Mouse (Mus musculus) heart, embryonic 10.5 days (tissue): Measurements from ENCODE around the gene Ddx43. TPM values are rescaled to one million over a fixed set of nuclear protein-coding genes. Genes with fewer than 3 reads are reported as not detected.
A peak's percentile ranks its signal among the peaks of the same experiment; 100 is the strongest.
"Not testable (repeated sequence)": the region's sequence is repeated elsewhere in the genome, so short reads cannot be mapped to it uniquely, and the experiment has no call there.

Experiments used
- DNase-seq: peaks from one replicate; pipeline ENCODE4 v3.0.0-alpha.2; 2017; ENCODE audit warnings: low spot score
- H3K27ac ChIP-seq: fragments of 300-500 bp; sonication (generic); 2 replicates; pipeline ENCODE4 v1.5.1; 2016; ENCODE audit warnings: mild to moderate bottlenecking
- H3K27me3 ChIP-seq: fragments of 300-500 bp; sonication (generic); 2 replicates; pipeline ENCODE4 v1.6.1; 2016; ENCODE audit warnings: mild to moderate bottlenecking; ENCODE audit not compliant: poor library complexity, insufficient read depth, severe bottlenecking
- H3K36me3 ChIP-seq: fragments of 300-500 bp; sonication (generic); 2 replicates; pipeline ENCODE4 v1.6.1; 2016; ENCODE audit warnings: mild to moderate bottlenecking, moderate library complexity
- H3K4me1 ChIP-seq: fragments of 300-500 bp; sonication (generic); 2 replicates; pipeline ENCODE4 v1.6.1; 2016; ENCODE audit warnings: mild to moderate bottlenecking
- H3K4me3 ChIP-seq: fragments of 300-500 bp; sonication (generic); 2 replicates; pipeline ENCODE4 v1.5.1; 2016; ENCODE audit warnings: mild to moderate bottlenecking, moderate library complexity
- H3K9me3 ChIP-seq: fragments of 300-500 bp; sonication (generic); 2 replicates; pipeline ENCODE4 v1.6.1; 2016; ENCODE audit warnings: mild to moderate bottlenecking, moderate library complexity
- WGBS: fragments of 180-500 bp; shearing (Covaris S2); methylation state at CpG from one replicate; pipeline ENCODE4 v1.1.7; 2016; 5-methylcytosine and 5-hydroxymethylcytosine counted together
- polyA plus RNA-seq: library from polyadenylated mRNA; unstranded; fragments of >200 nt; fragmentation: Nextera tagmentation; extraction: Ambion mirVana; gene quantifications from 2 replicates; pipeline ENCODE4 v1.2.1, GENCODE M21; 2016

The Ddx43 gene
- polyA plus RNA-seq = 0.24 and 0.25 TPM in 2 replicates

- peak; percentile 82 for DNase-seq
- WGBS = 3% methylated on average over 92 of the region's 93 CpGs
- Histone ChIP-seq H3K27me3 (peaks cover 63% of the 10 kb centered on the region), H3K36me3 (no peaks in the 10 kb centered on the region), H3K4me1 (peaks cover 7% of the 10 kb centered on the region), H3K9me3 (no peaks in the 10 kb centered on the region), H3K4me3 (peak within 1 kb of the TSS; percentile 59), H3K27ac (peak within 1 kb of the TSS; percentile 76)
Observed at GRCm38 (mm10) chr9:78395630-78396351, at the start of gene Ddx43. Ddx43 (plus strand) TSS chr9:78395777.

GRCm38 (mm10) chr9:78347004-78347403 is 48.6 kb upstream of the Ddx43 start:
- H3K36me3 ChIP-seq = no peaks in the 10 kb centered on the region
- no peaks in the 10 kb centered on the region for H3K4me1 ChIP-seq
- WGBS = 71% methylated on average over 3 of the region's 3 CpGs
- no peak for DNase-seq
- no peak overlapping the region for H3K4me3 ChIP-seq
- no peak overlapping the region for H3K27ac ChIP-seq
- H3K9me3 ChIP-seq = no peaks in the 10 kb centered on the region
- H3K27me3 ChIP-seq = no peaks in the 10 kb centered on the region

DNA sequence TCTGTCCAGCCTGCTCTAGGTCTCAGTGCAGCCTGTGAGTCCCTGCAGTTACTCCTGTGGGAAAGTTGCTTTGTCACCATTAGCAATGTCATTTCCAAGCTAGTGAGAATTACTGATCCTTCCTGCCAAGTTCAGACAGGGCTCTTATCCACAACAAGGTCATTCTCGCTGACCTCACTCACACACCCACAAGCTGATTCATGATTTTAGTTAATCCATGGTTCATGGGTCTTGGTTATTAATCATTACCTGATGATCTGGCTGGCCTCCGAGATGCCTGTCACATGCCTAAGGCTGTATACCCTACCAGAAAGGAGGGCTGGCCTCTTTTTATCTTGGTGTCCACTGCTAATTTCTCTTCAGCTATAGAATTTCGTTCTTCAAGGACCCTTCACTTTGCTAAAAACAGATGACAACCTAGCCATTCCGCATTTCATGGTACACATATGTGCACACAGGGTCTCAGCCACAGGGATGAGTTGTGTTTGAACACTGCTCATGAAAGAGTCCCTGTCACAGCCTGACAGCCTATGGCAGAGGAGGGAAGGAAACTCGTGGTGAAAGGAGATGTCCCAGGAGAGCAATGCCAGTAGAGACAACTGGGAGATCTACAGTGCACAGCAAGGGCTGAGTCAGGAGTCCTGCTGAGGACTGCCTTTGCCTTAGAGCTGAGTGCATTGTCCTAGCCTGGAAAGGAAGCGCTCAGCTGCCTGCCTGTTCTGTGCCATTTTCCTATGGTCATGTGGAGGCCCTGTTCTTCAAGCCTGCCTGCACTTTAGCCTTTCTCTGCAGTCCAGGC is 47.2 kb upstream of the Ddx43 start:
- H3K36me3 ChIP-seq, H3K27ac ChIP-seq, H3K4me3 ChIP-seq, DNase-seq, H3K27me3 ChIP-seq, H3K9me3 ChIP-seq, H3K4me1 ChIP-seq: not testable (repeated sequence)
- WGBS = 68% methylated on average over 6 of the region's 6 CpGs

DNA sequence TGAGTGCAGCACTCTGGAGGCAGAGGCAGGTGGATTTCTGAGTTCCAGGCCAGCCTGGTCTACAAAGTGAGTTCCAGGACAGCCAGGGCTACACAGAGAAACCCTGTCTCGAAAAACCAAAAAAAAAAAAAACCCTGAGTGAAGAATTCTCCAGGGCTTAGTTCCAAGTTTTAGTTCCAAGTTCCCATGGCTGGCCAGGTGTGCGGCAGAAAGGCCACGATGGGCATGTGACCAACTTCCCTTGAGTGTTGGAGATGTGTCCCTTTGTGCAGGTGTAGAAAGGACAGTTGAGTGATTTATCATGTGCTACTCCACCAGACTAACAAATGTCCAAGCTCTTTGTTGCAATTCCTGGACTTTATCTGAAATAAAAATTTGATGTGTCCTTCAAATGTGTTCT is 46.4 kb upstream of the Ddx43 start:
- DNase-seq, H3K4me3 ChIP-seq, H3K27me3 ChIP-seq, H3K27ac ChIP-seq, H3K9me3 ChIP-seq, H3K36me3 ChIP-seq, H3K4me1 ChIP-seq: not testable (repeated sequence)
- 82% methylated on average over 3 of the region's 3 CpGs for WGBS

DNA sequence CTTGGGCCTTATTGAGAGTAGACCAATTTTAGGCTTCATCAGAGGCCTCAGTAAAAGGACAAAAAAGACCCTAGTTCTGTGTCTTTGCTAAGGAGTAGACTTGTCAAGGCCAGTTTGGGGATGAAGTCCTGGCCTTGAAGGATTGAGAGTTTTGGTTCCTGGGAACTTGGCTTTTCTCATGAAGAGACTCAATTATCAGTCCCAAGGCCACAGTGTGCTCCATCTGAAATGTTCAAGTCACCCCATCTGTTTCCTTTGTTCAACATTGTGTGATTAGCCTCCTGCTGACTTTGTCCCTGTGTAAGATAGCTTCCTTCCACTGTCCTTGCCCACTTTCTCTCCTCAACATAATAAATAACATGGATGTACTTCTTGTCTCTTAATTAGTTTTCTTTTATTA is 45.6 kb upstream of the Ddx43 start:
- H3K27ac ChIP-seq, H3K27me3 ChIP-seq, H3K36me3 ChIP-seq, H3K4me1 ChIP-seq, H3K4me3 ChIP-seq, DNase-seq, H3K9me3 ChIP-seq: not testable (repeated sequence)

DNA sequence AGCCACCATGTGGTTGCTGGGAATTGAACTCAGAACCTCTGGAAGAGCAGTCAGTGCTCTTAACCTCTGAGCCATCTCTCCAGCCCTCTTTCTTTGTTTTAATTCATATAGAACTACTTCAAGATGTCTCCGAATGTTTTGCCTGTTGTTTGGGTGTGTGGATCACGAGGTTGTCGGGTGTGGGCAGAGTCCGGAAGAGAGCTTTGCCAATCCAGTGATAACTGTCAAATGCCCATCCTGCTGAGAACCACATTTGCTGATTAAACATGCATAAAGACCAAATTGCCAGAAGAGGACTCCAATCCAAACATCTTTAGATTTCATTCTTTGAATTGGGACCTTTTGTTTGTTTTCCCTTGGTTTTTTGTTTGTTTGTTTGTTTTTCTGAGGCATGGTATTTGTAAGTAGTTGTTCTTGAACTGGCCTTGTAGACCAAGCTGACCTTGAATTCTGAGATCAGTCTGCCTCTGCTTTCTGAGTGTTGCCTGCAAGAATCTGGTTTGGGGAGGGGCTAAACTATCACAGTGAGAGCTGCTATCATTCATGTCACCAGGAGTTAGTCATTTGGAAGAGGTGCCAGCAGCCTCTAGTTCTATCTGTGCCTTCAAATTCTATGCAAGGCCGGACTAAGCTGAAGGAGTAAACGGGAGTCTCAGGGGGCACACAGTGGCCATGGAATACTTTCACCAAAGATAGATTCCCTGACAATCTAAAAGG is 43.9 kb upstream of the Ddx43 start:
- DNase-seq = no peak
- 68% methylated on average over 6 of the region's 6 CpGs for WGBS
- no peak overlapping the region for H3K27ac ChIP-seq
- H3K4me1 ChIP-seq = peaks cover 3% of the 10 kb centered on the region; the same call in 1 of the 2 replicates
- no peaks in the 10 kb centered on the region for H3K27me3 ChIP-seq
- H3K4me3 ChIP-seq = no peak overlapping the region
- no peaks in the 10 kb centered on the region for H3K9me3 ChIP-seq
- H3K36me3 ChIP-seq = no peaks in the 10 kb centered on the region

GRCm38 (mm10) chr9:78354665-78355578 is 40.7 kb upstream of the Ddx43 start:
- H3K27ac ChIP-seq = no peak overlapping the region
- H3K4me3 ChIP-seq = no peak overlapping the region
- H3K9me3 ChIP-seq = no peaks in the 10 kb centered on the region
- no peak for DNase-seq
- peaks cover 3% of the 10 kb centered on the region; the same call in 1 of the 2 replicates for H3K4me1 ChIP-seq
- WGBS = 72% methylated on average over 11 of the region's 11 CpGs
- H3K36me3 ChIP-seq = no peaks in the 10 kb centered on the region
- H3K27me3 ChIP-seq = no peaks in the 10 kb centered on the region

DNA sequence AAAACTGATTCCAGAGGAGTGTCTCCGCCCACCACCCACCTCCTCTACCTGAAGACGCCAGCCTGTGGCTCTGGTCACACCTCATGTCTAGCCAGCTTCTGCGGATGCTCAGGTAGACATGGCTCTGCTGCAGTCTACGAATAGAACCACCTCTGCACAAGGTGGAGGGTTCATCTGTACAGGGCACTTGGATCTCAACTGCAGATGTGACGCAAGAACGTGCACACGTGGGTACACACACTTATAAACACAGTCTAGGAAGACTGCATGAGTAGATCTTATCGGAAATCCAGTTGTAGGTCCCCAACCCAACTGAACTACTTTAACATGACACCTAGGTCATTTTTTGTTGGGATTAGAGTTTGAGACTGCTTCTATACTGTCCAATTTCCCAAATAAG is 40.0 kb upstream of the Ddx43 start, which contains the start of gene Gsta2:
Gsta2 (minus strand) TSS at position 178 of the 400 bp plus-strand sequence.
- Histone ChIP-seq H3K4me1 (peaks cover 3% of the 10 kb centered on the region; the same call in 1 of the 2 replicates), H3K27ac (no peak within 1 kb of the TSS), H3K4me3 (no peak within 1 kb of the TSS), H3K27me3 (no peaks in the 10 kb centered on the region), H3K36me3 (no peaks in the 10 kb centered on the region), H3K9me3 (no peaks in the 10 kb centered on the region)
- no peak for DNase-seq
- WGBS = 84% methylated on average over 8 of the region's 8 CpGs

- no peak overlapping the region for H3K4me3 ChIP-seq
- peak; percentile 79 for DNase-seq
- H3K4me1 ChIP-seq = peaks cover 3% of the 10 kb centered on the region; the same call in 1 of the 2 replicates
- H3K27ac ChIP-seq = no peak overlapping the region
- H3K27me3 ChIP-seq = no peaks in the 10 kb centered on the region
- H3K9me3 ChIP-seq = no peaks in the 10 kb centered on the region
- WGBS = 11% methylated on average over 9 of the region's 9 CpGs
- H3K36me3 ChIP-seq = no peaks in the 10 kb centered on the region
Observed at GRCm38 (mm10) chr9:78358053-78358452, 37.5 kb upstream of the Ddx43 start.

GRCm38 (mm10) chr9:78359750-78360483 is 35.7 kb upstream of the Ddx43 start:
- Histone ChIP-seq H3K9me3 (no peaks in the 10 kb centered on the region), H3K4me1 (no peaks in the 10 kb centered on the region), H3K27me3 (no peaks in the 10 kb centered on the region), H3K4me3 (no peak overlapping the region), H3K27ac (no peak overlapping the region), H3K36me3 (no peaks in the 10 kb centered on the region)
- DNase-seq = no peak
- WGBS = 72% methylated on average over 6 of the region's 6 CpGs

DNA sequence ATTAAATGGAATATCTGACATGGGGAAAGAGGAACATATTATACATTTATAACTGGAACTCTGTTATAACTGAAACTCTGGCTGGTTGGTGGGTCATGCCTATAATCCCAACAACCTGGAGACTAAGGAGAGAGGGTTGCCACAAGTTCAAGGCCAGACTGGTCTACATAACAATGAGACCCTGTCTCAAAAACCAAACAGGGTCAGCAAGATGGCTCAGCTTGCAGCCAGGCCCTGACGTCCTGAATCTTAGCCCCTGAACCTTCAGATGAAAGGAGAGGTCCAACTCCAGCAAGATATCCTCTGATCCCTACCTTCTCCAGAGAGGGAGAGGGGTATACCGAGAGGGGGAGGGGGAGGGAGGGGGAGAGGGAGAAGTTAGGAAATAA is 35.1 kb upstream of the Ddx43 start:
- no peaks in the 10 kb centered on the region for H3K4me1 ChIP-seq
- 24% methylated on average over 2 of the region's 2 CpGs for WGBS
- no peaks in the 10 kb centered on the region for H3K27me3 ChIP-seq
- H3K36me3 ChIP-seq = no peaks in the 10 kb centered on the region
- H3K9me3 ChIP-seq = no peaks in the 10 kb centered on the region
- no peak overlapping the region for H3K27ac ChIP-seq
- no peak overlapping the region for H3K4me3 ChIP-seq
- no peak for DNase-seq

- no peak for DNase-seq
- WGBS = 72% methylated on average over 6 of the region's 6 CpGs
Observed at GRCm38 (mm10) chr9:78363374-78363773, 32.2 kb upstream of the Ddx43 start.

More at GRCm38 (mm10) chr9:78363374-78363773, 32.2 kb upstream of the Ddx43 start:
- no peak overlapping the region for H3K27ac ChIP-seq
- no peak overlapping the region for H3K4me3 ChIP-seq
- H3K4me1 ChIP-seq = no peaks in the 10 kb centered on the region
- no peaks in the 10 kb centered on the region for H3K9me3 ChIP-seq
- H3K27me3 ChIP-seq = no peaks in the 10 kb centered on the region
- no peaks in the 10 kb centered on the region for H3K36me3 ChIP-seq
